Mouse (Mus musculus) embryo, embryonic 10 days (tissue): ENCODE measurements at regions not wholly inside any gene's neighbourhood (a gene's known extent, or its start where the extent isn't known, plus 50 kb on each side); places are given as distances from the start of the nearest gene placed in this dataset.

Experiments used
- DNase-seq: peaks from one replicate; pipeline ENCODE4 v3.0.0-alpha.2; 2015; ENCODE audit warnings: low spot score

DNA sequence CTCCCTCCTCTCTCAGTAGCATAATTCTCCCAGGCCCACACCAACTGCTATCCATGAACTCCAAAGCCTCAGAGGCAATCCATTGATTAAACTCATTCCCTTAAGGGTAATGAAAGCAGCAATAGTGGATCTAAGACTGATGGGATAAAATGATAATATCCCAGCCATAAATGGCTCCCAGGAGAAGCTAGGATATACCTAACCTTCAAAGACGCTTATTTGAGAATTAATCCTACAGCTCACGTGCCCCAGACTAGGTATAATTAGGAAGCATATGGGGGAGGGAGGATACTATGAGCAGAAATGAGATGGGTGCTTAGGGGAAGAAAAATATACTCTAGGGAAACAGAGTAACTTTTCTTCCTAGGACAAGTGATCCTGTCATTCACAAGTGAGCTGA is 52.8 kb upstream of the Rnf32 start:
- no peak for DNase-seq

DNA sequence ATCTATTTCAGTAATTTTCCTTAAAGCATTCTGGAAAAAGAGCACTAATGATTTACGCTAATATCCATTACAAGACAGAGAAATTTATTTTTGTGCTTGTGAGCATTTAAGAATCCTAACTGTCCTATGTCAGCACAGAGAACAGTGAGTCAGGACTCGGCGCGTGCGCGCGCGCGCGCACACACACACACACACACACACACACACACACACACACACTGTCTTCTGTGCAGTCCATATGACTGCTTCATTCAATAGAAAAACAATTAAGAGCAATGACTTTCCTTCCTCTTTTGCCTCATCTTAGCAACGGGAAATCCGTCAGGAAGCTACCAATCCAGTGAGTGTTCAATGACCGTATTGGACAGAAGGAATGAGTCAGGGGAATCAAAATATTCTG is 53.3 kb upstream of the Rnf32 start:
- no peak for DNase-seq

GRCm38 (mm10) chr5:29137481-29137880 is 58.3 kb upstream of the Rnf32 start:
- no peak for DNase-seq

- peak; percentile 71 for DNase-seq
Observed at GRCm38 (mm10) chr5:29132261-29132660, 63.5 kb upstream of the Rnf32 start.

GRCm38 (mm10) chr5:29131762-29132161 is 64.0 kb upstream of the Rnf32 start:
- DNase-seq, result peak; percentile 37

DNA sequence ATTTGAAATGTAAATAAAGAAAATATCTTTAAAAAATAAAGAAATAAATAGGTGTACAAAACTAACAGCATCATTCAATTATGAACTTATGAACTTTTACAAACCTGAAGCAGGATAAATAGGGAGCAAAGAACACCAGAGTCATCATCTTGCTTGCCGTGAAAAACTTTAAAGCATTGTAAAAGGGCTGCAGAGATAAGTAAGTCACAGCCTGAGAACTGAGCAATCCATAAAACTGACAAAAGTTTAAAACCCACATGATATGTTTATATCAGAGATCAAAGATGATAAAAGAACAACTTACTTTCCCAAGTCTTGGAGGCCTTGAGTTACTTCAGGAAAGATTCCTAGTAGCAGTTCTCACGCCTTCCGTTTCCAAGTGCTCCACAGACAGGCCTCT is 66.1 kb upstream of the Rnf32 start:
- no peak for DNase-seq

GRCm38 (mm10) chr5:29116942-29117341 is 78.8 kb upstream of the Rnf32 start:
- DNase-seq, result no peak

GRCm38 (mm10) chr5:29112531-29112930 is 83.3 kb upstream of the Rnf32 start:
- no peak for DNase-seq

DNA sequence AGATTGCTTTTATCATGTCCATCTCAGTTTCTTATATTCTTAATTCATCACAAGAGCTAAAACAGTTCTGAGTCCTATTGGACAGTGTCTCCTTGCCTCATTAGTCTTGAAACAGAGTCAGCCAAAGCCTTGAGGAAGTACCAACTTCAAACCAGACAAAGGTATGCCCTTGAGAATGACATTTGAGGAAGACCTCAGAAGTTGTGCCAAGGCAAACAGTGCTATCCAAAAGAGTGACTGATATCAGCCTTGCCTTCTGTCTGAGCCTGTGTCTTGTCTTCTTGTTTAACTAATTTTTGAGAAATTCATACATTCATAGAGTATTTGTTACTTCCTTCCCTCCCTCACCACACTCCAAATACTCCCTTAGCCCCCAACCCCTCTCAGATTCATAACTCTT is 88.5 kb upstream of the Rnf32 start:
- no peak for DNase-seq

DNA sequence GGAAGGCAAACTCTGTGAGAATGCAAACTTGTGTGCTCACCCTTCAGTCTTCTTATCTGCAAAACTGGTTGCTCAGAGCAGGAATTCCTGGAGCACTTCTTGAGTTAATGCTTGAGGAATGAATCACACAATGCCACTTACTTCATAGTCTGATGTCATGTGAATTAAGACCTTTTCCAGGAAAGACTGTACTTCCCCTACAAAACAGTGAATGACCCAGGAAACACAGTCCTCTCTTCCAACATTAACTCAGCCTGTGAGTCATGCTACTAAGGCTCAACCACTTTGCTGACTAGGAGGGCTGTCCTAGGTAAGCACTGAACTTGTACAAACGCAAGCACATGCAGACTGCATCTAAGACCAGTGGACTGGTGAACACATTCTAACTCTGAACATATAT is 112.5 kb upstream of the Rnf32 start:
- no peak for DNase-seq

GRCm38 (mm10) chr5:29054393-29054792 is 141.4 kb upstream of the Rnf32 start:
- no peak for DNase-seq

- DNase-seq, result peak; percentile 43
Observed at GRCm38 (mm10) chr5:29036636-29037035, 159.2 kb upstream of the Rnf32 start.

GRCm38 (mm10) chr5:29033462-29033997 is 162.3 kb upstream of the Rnf32 start:
- no peak for DNase-seq

DNA sequence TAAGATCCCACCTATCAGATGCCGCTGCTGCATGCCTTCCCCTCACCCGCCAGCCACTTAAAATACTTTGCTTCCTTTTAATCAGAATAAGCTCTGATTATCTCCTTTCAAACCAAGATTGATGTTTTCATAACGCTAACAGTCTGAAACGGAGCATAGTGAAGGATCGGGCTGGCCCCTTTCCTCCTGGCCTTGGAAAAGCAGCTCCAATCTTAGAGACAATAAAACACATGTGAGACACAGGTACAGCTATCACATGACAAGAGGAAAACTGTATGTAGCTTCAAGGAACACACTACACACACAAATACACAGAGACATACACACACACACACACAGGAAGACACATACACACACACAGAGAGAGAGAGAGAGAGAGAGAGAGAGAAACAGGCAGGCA is 165.3 kb upstream of the Rnf32 start:
- no peak for DNase-seq

DNA sequence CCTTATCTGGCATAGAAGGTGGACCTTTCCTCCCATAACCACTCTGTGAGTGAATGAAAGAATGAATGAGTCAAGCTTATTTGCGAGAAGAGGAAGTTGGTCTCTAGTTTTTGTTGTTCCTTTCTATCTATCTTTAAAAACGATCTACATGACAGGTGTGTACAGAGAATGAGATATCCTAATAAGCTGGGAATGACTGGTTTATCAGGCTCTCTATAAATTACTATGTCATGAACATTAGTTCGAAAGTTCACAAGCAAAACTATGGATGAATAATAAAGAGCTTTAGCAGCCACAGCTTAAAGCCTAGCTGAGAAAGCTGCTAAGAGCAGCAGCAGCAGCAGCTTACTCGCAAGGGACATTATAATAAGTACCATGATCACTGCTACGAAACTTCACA is 165.8 kb upstream of the Rnf32 start:
- no peak for DNase-seq

DNA sequence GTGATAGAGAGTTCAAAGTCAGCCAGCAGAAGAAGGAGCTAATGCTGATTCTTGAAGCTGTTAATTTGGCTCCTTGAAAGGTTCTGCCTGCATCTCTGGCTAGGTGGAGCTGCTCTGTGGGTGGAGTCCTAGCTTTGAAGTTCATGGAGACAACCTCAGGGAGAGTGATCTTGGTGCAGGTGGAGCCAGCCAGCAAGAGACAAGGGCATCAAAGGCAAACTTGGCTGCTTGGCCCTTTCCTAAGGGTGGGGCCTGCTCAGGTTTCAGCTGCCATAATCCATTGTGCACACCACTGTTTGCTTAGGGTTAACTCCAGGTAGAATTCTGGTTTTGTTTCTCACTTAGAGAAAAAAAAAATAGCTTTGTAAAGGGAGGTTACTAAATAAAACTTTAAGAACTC is 170.7 kb upstream of the Rnf32 start:
- no peak for DNase-seq

DNA sequence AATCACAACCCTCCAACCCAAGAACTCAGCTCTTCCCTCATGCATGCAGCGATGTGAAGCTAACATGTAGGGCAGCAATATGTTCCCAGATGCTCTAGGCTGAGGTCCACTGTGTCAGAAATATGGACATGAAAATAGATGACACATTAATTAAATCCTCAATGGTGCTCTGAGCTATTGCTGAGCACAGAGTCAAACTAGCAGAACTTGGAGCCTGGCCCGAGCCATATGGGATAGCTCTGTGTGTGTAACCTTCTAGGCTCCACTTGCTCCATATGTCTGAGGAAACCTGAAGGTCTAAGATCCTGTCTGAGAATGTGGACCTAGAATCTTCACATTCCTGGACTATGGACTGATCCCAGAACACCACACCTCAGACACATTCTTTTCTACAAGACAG is 203.0 kb upstream of the Rnf32 start:
- no peak for DNase-seq

DNA sequence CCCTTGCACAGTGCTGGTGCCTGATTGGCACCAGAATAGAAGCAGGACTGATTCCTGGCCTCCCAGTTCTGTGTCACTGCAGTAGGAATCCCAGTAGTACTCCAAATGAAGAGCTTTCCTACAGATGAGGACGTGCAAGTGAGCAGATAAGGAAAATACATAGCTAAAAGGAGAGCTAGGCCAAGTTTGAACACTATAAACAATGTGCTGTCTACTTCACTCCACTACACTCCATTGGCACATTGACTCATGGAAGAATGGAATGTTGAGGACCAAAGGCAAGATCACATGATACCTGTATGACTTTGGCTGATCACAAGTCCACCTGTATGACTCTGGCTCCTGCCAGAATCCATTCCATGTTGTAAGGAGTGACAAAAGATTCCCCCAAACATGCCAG is 215.9 kb upstream of the Rnf32 start:
- no peak for DNase-seq

DNA sequence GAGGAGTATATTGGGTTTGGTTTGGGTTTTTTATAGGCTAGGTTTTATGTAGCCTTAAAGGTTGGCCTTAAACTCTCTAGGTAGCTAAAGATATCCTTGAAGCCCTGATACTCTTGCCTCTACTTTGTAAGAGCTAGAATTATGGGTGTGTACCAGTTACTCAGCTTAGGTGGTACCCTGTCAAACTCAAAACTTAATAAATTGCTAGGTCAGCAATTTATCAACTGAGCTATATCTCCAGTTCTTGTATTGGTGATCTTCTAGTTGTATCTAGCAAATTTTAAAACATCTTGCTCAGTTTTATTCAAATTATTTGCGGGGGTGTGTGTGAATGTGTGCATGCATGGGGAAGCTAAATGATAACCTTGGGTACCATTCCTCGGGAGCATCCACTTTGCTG is 225.4 kb upstream of the Rnf32 start:
- no peak for DNase-seq

- peak; percentile 73 for DNase-seq
Observed at GRCm38 (mm10) chr5:28955036-28955435, 240.8 kb upstream of the Rnf32 start.

- no peak for DNase-seq
Observed at GRCm38 (mm10) chr5:28947465-28947864, 248.3 kb upstream of the Rnf32 start.

DNA sequence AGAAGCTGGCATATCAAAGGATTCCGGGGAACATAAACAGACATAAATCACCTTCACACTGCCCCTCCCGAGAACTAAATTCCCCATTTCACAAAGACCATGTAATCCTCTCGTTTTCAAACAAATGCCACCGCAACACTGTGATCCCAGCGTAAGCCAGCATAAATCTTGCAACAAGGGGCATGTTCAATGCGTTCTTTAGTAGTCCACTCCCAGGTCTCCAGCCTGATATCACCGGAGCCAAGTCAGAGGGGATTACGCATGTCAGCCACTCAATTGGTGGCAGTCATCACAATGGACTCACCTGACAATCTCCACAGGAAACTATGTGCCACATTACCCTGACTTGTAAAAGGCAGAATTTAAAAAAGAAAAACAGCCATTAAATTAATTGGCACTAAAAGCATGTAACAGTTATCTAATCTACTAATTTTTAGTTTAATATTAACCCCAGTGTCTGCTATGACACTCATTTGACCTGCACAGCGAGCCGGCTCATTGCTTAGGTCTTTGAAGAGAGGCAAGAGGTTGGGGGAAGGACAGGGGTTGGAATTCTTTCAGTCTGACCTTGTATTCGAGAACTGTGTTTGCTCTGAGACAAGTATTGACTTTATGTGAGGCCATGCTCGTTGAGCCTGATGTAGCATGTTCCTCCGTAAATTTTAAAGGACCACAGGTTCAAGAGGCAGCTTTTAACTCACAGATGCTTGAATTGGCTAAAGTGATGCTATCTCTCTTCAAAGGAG is 252.0 kb upstream of the Rnf32 start:
- peak; percentile 12 for DNase-seq

GRCm38 (mm10) chr5:28940972-28941371 is 254.8 kb upstream of the Rnf32 start:
- no peak for DNase-seq
